Mouse (Mus musculus) T-cell, adult 2 months (primary cell): ENCODE data around the gene Pknox2.
A peak's percentile ranks its signal among the peaks of the same experiment; 100 is the strongest.

Source experiments
- DNase-seq: peaks from one replicate; pipeline ENCODE4 v3.0.0; 2022; ENCODE audit warnings: low spot score

The Pknox2 gene

DNA sequence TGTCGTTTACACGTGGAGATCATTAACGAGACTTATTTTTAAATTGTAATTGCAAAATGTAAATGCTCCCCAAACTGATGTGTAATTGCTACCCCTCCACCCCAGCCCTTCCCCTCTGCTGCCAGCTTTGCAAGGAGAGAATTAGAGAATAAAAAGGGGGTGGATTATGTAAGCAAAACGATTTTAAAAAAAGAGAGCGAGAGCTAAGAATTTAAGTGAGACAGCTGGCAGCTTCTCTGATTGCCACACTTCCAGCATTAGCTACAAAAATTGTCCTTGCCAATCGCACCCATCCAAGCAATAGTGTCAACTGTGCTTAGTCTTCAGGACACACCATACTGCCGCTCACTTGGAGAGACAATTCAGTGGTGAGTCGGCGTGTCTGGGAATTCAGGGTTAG lies 162.0 kb downstream of the Pknox2 start:
- DNase-seq: no peak

DNA sequence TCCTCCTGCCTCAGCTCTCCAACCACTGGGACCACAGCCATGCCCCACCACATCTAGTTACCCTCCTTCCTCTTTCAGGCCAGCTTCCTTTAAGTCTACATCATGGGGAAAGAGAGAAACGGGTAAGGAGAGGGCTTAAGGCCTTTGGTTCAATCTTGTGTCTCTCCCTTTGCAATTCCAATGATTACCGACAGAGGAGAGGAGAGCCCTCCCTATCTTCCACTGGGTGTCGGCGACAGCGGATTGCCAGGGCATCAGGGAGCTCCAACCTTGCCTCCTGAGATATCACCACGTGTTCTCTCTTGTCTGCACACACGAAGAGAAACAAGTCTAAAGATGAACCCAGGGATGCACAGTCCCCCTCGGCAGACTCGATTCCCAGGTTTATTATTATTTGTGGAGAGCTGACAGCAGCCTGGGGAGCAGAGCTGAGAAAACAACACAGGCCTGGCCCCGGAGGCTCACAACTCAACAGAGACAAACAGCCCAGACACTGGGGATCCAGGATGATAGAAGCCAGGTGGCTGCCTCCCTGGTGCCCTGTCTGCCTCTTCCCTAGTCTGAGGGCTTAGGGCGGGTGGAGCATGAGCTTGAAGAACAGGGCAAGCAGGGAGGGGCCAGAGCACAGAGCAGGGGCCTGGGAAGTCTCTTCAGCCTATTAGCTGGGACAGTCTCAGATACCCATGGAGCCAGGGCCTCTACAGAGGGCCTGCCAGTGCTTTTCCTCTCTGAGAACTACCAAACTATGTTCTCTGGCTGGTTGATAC lies 170.4 kb downstream of the Pknox2 start:
- DNase-seq: no peak

DNA sequence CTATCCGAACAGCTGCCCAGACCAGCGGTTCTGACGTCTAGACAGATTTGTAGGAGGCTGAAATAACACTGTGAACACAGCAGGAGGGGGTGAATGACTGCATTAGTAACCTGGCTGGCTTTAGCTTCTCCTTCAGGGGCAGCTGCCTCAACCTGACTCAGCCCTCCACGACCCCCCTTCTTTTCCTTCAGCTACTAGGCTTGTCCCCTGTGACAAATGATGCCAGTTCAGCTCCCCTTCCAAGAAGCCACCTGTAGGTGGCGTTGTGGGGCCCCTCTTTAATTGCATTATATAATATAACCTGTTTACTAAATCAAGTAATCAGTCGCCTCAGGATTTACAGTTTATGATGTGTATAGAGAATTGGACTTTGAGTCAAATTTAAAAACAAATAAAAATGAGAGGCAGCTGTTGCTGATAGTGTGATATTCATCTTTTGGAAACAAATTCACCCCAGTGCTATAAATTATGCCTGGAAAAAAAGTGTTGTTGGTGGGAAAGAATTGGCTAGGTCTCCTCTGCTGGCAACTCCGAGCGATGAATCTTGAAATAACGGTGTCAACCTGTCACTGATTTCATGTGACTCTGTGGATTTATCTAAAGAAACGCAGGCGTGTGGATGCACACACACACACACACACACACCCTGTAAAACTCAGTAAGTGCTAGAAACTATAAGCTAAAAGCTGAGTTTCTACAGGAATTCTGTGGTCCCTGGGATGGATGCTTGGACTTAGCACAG lies 173.6 kb downstream of the Pknox2 start:
- no peak for DNase-seq

DNA sequence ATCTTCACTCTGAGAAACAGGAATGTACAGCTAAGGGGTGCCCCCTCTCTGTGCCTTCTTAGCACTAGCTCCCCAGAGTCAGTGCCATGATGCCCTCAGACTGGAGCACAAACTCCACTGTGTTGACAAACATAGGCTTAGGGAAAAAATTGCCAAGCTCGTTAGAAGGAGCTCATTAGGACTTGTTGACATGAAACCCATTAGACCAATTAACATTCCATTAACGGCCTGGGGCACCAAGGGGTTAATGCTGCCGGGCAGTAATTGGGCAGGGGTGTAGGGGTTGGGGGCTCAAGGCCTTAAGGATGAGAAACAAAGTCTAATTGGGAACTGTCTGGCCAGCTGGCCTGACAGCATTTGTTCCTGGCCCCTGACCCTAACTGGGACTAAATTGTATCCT lies 175.1 kb downstream of the Pknox2 start:
- DNase-seq: no peak

DNA sequence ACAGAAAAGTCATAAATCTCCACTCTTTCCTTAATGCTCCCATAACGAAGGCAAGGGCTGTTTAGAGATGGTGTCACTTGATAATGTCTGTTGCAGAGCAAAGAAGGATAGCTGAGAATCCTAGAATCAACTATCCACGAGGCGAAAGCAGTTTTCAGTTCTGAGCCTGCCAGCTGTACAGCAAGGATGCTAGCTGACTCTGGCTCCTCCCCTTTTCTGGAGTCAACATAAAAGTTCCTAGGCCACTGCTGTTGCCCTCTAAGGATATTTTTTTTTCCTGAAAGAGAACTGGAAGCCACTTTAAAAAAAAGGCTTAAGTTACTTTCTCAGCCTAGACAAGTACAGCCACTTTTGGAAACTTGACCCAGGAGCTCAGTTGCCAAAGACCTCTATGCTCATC lies 176.1 kb downstream of the Pknox2 start:
- DNase-seq: no peak

DNA sequence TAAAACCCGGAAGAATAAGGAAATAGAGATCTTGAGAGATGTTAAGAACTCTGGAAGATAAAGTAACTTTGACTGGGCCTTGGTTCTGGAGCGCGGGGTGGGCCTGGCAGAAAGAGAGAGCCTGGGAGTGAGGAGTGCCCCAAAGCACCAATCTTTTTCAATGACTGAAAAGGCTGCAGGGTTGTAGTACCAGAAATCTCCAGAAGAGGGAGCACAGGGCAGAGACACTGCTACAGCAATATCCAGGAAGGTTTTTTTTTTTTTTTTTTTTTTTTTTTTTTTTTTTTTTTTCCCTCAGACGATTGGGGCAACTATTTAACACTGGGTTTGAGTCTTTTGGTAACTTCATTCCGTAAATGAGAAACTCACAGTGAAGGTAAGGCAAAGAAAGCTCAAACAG lies 176.6 kb downstream of the Pknox2 start:
- peak; percentile 36 for DNase-seq

DNA sequence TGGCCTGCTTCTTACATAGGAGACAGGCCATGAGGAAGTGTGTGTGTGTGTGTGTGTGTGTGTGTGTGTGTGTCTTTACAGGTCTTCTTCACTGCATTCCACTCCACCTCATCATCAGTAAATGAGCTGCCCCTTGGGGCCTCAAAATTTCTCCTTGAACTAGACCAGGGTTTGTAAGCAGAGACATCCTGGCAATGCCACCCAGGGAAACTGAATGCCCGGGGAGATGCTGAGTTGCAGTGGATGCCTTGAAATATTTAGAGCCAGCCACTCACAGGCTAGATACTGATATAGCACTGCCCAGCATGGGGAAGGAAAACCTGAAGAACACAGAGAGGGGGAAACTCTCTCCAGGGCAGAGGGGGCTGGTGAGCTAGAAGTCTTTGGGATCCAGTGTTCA lies 178.1 kb downstream of the Pknox2 start:
- no peak for DNase-seq

DNA sequence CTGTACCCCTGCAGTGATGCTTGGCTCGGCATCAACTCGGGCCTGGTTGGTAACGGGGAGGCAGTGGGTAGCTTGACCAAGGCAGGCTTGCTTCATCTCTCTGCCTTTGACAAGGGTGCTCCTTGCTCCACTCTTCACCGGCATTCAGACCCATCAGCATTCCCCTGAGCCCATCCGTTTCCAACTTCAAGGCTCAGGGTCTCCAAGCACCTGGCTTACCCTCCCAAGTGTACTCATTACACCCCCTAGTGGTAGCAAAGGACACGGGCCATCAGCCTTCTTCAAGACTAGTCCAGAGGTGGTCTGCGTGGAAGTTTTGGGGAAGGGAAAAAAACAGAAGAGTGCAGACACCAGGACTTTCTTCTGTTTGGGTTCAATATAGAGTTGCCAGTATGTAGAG lies 178.5 kb downstream of the Pknox2 start:
- DNase-seq: no peak

DNA sequence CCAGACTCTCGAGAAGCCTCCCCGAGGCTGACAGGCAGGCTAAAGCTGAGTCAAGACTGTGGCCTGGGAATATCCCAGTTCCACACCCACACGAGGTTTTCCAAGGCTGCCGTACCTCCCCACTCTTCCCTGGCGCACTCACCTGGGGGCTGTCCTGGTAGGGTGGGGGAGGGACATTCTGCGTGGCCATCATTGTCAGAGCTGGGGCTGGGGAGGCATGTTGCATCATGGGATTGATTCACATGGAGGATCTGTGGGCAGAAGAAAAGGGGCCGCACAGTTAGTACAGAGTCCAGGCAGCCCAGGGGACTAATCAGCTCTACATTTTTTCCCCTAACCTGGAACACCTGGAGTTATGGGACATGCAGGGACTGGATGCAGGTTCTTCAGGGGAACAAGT lies 179.0 kb downstream of the Pknox2 start:
- DNase-seq: no peak

DNA sequence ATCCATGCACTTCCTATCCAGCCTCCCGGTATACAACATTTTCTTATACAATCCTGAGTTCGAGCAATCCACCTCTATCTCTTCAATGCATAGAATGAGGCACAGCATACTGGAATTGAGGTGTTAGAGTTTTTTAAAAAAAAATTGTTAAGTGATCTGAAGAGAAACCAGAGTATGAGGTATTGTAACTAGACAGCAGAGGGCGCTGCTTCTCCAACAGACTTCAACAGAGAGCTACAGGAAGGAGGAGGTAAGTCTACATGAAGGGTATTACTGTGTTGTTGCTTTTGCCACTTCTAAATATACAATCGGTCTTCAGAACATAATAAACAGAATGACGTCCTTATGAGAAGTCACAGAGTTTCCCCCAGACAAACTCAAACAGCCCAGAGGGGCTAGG lies 181.5 kb downstream of the Pknox2 start:
- no peak for DNase-seq

DNA sequence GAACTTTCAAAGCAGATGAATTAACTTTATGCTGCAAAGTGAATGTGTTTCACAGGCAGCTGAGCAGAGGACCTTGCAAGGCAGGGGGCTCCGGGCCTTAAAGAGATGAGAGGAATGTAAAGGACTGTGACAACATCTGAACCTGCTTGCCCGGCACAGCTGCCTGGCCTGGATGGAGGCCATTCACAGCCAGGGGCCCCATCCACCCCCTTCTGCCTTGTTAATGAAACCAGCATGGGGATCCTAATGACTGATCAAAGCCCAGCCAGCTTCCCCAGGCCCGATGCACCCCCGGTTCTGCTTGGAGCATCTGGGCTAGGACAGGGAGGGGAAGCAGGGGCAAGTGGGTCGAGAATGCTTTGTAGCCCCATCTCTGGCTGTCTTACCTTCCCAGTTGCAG lies 183.0 kb downstream of the Pknox2 start:
- DNase-seq: no peak

DNA sequence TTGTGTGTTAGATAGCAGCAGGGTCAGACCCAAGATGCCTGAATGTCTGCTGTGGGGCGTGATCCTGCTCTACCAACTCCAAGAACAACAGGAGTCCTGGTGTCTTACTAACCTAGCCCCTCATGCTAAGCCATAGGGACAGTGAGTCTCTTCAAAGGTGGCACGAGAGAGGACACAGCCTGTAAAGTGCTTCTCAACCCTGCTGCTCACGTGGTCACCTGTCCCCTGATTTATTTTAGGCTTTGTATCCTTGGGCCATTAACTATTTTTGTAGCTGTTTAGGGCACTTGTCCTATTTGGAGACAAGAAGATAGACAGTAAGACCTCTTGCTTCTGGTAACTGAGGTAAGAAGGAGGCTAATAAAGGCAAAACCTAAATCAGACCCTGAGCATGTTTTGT lies 183.7 kb downstream of the Pknox2 start:
- no peak for DNase-seq

DNA sequence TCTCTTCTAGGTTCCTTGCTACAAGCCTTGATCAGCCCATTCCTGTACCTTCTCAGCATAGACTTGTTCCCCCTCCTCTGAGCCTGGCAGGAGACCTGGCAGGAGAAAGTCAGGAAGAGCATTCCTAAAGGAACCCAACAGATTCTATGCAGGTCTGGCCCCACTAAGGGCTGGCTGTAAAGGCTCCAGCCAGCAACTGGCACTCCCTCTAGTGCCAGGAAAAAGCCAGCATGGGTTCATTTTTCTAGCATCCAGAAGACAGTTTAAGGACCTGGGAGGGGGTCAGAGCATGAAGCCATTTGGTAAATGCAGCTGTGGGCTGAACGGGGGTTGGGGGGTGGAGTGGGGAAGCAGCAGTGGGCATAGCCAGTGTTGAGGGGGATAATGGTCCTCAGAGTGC lies 185.3 kb downstream of the Pknox2 start:
- no peak for DNase-seq

DNA sequence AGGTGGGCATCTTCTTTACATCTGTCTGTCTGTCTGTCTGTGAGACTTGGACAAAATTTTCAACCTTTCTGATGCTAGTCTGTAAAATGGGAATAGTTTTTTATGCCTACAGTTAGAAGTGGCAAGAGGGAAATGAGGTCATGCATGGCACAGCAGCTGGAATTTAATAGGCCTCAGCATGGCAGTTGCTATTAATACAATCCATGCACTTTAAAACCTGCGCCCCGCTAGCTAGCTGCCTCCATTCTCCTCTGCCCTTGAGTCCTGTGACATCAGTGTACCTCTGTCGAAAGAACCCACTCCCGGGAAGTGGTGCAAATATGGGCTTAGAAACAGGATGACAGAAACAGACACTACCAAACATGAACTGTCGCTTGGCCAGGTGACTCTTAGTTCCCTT lies 186.1 kb downstream of the Pknox2 start:
- DNase-seq: no peak

DNA sequence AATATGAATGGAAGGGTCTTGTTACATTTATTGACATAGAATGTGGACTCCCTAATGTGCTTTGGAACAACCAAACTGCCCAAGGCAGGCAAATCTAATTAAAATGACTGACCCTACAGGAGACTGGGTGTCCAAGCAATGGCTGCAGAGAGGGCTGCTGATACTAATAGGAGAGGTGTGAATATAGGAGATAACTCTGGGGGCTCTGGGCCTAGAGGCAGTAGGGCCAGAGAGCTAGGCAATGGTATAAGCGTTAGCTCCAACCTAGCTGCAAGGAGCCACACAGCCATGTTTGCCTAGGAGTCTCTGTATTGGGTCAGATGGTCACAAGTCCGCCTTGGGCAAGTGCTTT lies 196.1 kb downstream of the Pknox2 start:
- DNase-seq: no peak

DNA sequence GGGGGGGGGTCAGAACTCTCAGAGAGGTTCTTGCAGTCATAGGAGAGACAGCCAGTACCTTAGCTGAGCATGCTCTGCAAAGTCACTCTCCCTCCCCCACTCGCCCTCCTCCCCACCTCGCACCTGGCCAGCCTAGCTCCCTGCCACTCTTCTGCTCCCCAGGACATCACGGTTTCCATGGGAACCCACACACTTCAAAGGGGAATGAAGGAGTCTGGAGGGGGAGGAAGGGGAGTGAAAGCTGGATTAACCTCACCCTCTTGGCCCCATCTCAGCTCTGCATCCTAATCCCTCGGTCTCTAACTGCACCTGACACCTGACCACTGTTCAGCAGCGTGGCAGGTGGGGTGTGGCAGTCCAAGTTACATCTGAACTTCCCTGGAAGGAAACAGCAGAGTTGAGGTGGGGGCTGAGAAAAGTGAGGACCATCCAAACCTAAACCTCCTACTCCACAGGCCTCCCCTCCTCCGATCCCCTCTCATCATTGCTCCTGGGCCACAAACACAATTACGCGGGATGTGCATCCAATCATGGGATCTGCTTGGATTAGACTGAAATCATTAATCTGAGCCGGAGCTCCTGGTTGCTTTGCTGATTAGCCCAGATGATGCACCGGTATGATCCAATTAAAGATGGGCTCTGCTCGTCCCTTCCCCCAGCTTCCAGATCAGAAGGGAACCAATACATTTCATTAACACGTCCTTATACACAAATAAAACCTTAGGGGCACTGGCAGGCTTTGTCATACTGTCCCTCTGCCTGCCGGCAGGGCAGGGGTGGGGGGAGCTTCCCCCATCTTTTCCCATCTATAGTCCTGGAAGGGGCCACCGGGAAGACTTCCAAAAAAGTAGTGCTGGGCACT lies 196.7 kb downstream of the Pknox2 start:
- no peak for DNase-seq

DNA sequence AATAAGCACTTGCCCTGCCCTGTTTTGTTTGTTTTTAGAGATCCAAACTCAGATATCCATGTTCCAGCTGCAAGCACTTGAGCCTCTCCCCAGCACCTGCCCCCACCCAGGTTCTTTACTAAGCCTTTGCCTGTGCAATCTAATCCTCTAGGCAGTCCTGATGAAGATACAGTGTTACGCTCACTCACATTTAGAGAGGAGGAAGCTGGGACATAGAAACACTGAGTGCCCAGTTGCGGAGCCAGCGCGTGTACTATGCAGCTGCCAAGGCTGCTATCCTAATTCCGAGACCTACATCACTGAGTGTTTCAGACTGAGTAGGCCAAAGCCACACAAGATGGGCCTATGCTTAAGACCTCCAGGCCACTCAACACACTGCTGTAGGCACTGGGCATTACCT lies 199.0 kb downstream of the Pknox2 start:
- no peak for DNase-seq

DNA sequence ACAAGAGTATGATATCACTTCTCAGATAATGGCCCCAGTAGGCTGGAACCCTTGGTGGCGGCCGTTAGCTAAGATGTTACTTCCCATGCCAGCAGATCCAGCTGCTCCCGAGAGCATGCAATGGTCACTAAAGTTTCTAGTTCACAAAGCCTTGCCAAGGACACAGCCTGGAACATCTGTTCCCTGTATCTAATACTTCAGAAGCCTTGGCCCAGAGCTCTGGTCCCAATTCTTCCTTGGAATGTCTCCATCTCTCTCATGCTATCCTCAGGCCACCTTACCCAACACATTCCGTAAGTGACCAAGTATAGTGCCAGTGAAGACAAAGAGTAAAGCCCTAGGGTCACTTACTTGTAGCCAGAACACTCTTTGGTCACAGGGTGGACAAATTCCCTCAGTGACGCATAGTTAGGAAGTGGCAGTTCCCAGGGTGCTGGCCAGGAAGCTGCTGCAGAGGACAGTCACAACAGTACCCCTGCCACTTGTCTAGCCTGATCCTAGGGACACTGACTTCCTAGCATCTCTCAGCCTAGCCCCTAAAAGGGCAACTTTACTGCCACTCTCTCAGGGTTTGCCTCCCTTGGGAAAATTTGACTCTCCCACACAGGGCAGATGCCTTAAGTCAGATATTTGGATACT lies 200.0 kb downstream of the Pknox2 start:
- no peak for DNase-seq

DNA sequence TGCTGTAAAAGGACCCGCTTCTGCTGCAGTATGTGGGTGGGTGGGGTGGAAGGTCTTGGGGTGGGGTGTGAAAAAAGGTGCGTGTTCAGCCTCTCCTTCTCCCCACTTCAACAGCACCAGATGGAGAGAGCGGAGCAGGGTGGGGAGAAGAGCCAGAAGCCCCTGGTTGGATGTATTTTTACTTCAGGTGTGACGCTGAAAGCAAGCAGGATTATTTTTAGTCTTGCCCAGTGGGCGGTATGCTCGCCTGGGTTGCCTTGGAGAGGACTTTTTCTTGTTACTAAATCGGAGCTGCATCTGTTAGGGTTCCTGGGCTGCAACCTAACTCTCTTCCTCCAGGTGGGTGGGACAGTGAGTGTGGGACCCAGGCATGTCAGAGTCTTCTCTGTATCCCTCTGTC lies 202.4 kb downstream of the Pknox2 start:
- no peak for DNase-seq

DNA sequence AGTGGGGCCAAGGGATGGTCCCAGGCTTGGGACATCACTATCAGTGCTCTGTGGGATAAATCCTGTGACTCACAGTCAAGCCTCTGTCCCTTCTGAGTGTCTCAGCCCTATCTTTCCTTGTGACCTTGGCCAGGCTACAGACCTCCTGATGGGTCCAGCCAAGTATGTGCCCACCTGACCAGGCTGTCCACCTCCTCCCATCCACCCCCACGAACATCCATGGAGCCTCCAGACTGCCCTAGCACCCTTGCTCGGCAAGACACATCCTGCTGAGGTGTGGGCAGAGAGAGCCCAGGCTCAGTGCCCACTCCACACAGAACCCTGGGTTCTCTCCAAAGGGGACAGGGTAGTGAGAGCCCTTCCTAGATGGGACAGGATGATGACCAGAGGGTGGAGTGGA lies 204.6 kb downstream of the Pknox2 start:
- no peak for DNase-seq

DNA sequence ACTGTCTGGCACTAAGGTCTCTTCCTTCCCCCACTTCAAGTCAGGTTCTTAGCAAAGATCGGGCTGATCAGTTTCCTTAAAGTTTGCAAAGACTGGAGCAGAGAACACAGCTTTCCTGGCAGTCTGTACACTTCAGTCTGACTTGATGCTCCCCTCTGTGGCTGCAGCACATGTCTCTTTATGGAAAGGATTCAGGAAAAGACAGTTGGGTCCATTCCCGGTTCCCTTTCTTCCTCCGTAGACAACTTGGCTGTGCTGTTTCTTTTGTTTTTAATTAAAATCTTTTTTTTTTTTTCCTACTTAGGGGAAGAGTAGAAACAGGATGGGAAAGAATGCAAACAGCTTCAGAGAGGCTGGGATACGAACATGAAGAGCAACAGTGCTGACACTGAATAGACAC lies 205.1 kb downstream of the Pknox2 start:
- DNase-seq: no peak

DNA sequence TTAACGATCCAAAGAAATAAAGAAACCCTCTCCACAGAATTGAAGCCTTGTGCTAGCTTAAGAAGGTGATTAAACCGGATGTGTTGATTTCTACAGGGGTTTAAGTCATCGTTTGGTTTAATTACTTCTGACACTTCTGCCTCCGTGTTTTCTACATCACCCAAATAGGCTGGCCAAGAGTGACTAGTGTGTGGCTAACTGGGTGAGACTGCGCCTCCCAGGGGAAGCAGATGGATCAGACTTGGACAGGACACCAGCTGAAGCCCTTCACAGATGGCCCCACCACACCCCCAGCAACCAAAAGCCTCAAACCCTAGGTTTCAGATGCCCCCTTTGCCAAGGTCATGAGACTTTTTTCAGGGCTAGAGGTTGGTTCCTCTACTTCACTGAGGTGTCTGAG lies 205.6 kb downstream of the Pknox2 start:
- no peak for DNase-seq
